Mouse (Mus musculus): ENCODE results near the gene Wfdc6a. TPM values are rescaled to one million over a fixed set of nuclear protein-coding genes. Genes with fewer than 3 reads are reported as not detected.

The Wfdc6a gene
- polyA plus RNA-seq, 1 experiment from 2014 or later = not detected

Other genes starting within 250 kb of the Wfdc6a start
- gene Slpi, start 196.4 kb downstream of the Wfdc6a start, polyA plus RNA-seq (2016; fragmentation: Nextera tagmentation; extraction: Ambion mirVana) = 1.2 and 2.5 TPM in 2 replicates
- 0.40 and 0.55 TPM in 2 replicates for gene Rbpjl, start 182.3 kb downstream of the Wfdc6a start, polyA plus RNA-seq (2016; fragmentation: Nextera tagmentation; extraction: Ambion mirVana)
- 50.5 and 78.0 TPM in 2 replicates for gene Matn4, start 180.3 kb downstream of the Wfdc6a start, polyA plus RNA-seq (2016; fragmentation: Nextera tagmentation; extraction: Ambion mirVana)
- 34.3 and 36.5 TPM in 2 replicates for gene Sdc4, start 141.6 kb downstream of the Wfdc6a start, polyA plus RNA-seq (2016; fragmentation: Nextera tagmentation; extraction: Ambion mirVana)
- gene Sys1, start 128.5 kb downstream of the Wfdc6a start, polyA plus RNA-seq (2016; fragmentation: Nextera tagmentation; extraction: Ambion mirVana) = 55.2 and 59.2 TPM in 2 replicates
- 2.3 and 3.4 TPM in 2 replicates for gene Gm20458, start 124.5 kb downstream of the Wfdc6a start, polyA plus RNA-seq (2016; fragmentation: Nextera tagmentation; extraction: Ambion mirVana)
- not detected in 2 replicates for gene Trp53tg5, start 111.7 kb downstream of the Wfdc6a start, polyA plus RNA-seq (2016; fragmentation: Nextera tagmentation; extraction: Ambion mirVana)
- 1.2 and 1.7 TPM in 2 replicates for gene Dbndd2, start 99.3 kb downstream of the Wfdc6a start, polyA plus RNA-seq (2016; fragmentation: Nextera tagmentation; extraction: Ambion mirVana)
- 24.9 and 32.7 TPM in 2 replicates for gene Pigt, start 87.9 kb downstream of the Wfdc6a start, polyA plus RNA-seq (2016; fragmentation: Nextera tagmentation; extraction: Ambion mirVana)
- gene Wfdc2, start 23.0 kb downstream of the Wfdc6a start, polyA plus RNA-seq (2016; fragmentation: Nextera tagmentation; extraction: Ambion mirVana) = 36.2 and 39.6 TPM in 2 replicates
- gene Spint3, start 12.0 kb downstream of the Wfdc6a start, polyA plus RNA-seq (2016; fragmentation: Nextera tagmentation; extraction: Ambion mirVana) = not detected in 2 replicates
- not detected in 2 replicates for gene Eppin, start 8.1 kb upstream of the Wfdc6a start, polyA plus RNA-seq (2016; fragmentation: Nextera tagmentation; extraction: Ambion mirVana)
- gene Wfdc6b, start 28.1 kb upstream of the Wfdc6a start, polyA plus RNA-seq (2016; fragmentation: Nextera tagmentation; extraction: Ambion mirVana) = not detected in 2 replicates
- not detected in 2 replicates for gene Wfdc8, start 28.2 kb upstream of the Wfdc6a start, polyA plus RNA-seq (2016; fragmentation: Nextera tagmentation; extraction: Ambion mirVana)
- not detected in 2 replicates for gene Wfdc16, start 53.3 kb upstream of the Wfdc6a start, polyA plus RNA-seq (2016; fragmentation: Nextera tagmentation; extraction: Ambion mirVana)
- not detected in 2 replicates for gene Wfdc10, start 70.6 kb upstream of the Wfdc6a start, polyA plus RNA-seq (2016; fragmentation: Nextera tagmentation; extraction: Ambion mirVana)
- not detected in 2 replicates for gene Wfdc9, start 71.1 kb upstream of the Wfdc6a start, polyA plus RNA-seq (2016; fragmentation: Nextera tagmentation; extraction: Ambion mirVana)
- gene Wfdc11, start 88.6 kb upstream of the Wfdc6a start, polyA plus RNA-seq (2016; fragmentation: Nextera tagmentation; extraction: Ambion mirVana) = not detected in 2 replicates
- gene Wfdc13, start 99.7 kb upstream of the Wfdc6a start, polyA plus RNA-seq (2016; fragmentation: Nextera tagmentation; extraction: Ambion mirVana) = not detected in 2 replicates
- gene Spint4, start 113.1 kb upstream of the Wfdc6a start, polyA plus RNA-seq (2016; fragmentation: Nextera tagmentation; extraction: Ambion mirVana) = not detected in 2 replicates
- not detected in 2 replicates for gene Spint5, start 129.9 kb upstream of the Wfdc6a start, polyA plus RNA-seq (2016; fragmentation: Nextera tagmentation; extraction: Ambion mirVana)
- gene Wfdc3, start 160.5 kb upstream of the Wfdc6a start, polyA plus RNA-seq (2016; fragmentation: Nextera tagmentation; extraction: Ambion mirVana) = 0.61 and 0.91 TPM in 2 replicates
- 95.9 and 105 TPM in 2 replicates for gene Dnttip1, start 160.5 kb upstream of the Wfdc6a start, polyA plus RNA-seq (2016; fragmentation: Nextera tagmentation; extraction: Ambion mirVana)
- 558 and 599 TPM in 2 replicates for gene Ube2c, start 184.5 kb upstream of the Wfdc6a start, polyA plus RNA-seq (2016; fragmentation: Nextera tagmentation; extraction: Ambion mirVana)
- gene Tnnc2, start 194.5 kb upstream of the Wfdc6a start, polyA plus RNA-seq (2016; fragmentation: Nextera tagmentation; extraction: Ambion mirVana) = 73.9 and 74.6 TPM in 2 replicates
- 19.0 and 19.2 TPM in 2 replicates for gene Snx21, start 200.4 kb upstream of the Wfdc6a start, polyA plus RNA-seq (2016; fragmentation: Nextera tagmentation; extraction: Ambion mirVana)
- gene Acot8, start 219.4 kb upstream of the Wfdc6a start, polyA plus RNA-seq (2016; fragmentation: Nextera tagmentation; extraction: Ambion mirVana) = 13.8 and 14.0 TPM in 2 replicates
- 8.5 TPM in 2 replicates for gene Zswim3, start 219.7 kb upstream of the Wfdc6a start, polyA plus RNA-seq (2016; fragmentation: Nextera tagmentation; extraction: Ambion mirVana)
- gene Zswim1, start 237.2 kb upstream of the Wfdc6a start, polyA plus RNA-seq (2016; fragmentation: Nextera tagmentation; extraction: Ambion mirVana) = 17.3 and 20.4 TPM in 2 replicates
- not detected in 2 replicates for gene Spata25, start 243.1 kb upstream of the Wfdc6a start, polyA plus RNA-seq (2016; fragmentation: Nextera tagmentation; extraction: Ambion mirVana)
- 103 and 107 TPM in 2 replicates for gene Ctsa, start 247.4 kb upstream of the Wfdc6a start, polyA plus RNA-seq (2016; fragmentation: Nextera tagmentation; extraction: Ambion mirVana)
- 6.3 and 6.8 TPM in 2 replicates for gene Neurl2, start 248.0 kb upstream of the Wfdc6a start, polyA plus RNA-seq (2016; fragmentation: Nextera tagmentation; extraction: Ambion mirVana)